Mouse (Mus musculus): Measurements from ENCODE around the gene Olfr1373. TPM values are rescaled to one million over a fixed set of nuclear protein-coding genes. Genes with fewer than 3 reads are reported as not detected.

Gene Olfr1373
- polyA plus RNA-seq, 1 experiment: not detected

- TF ChIP-seq CTCF (IDR thresholded peaks at IDR 0.05; ENCODE audit: low read depth, low read length): no peak
- TF ChIP-seq EP300 (IDR thresholded peaks at IDR 0.05; ENCODE audit: insufficient read depth, low read depth, low read length): no peak
- TF ChIP-seq POLR2A (IDR thresholded peaks at IDR 0.05; ENCODE audit: insufficient read depth, low read length): no peak
- no peaks in the 10 kb centered on the region for H3K27me3 ChIP-seq (ENCODE audit: control insufficient read depth, insufficient read depth, low read length, poor library complexity, severe bottlenecking)
- peak overlapping the region; percentile 36; the same call in 1 of the 2 replicates for H3K27ac ChIP-seq (ENCODE audit: insufficient read depth, low read length)
- no peaks in the 10 kb centered on the region for H3K9me3 ChIP-seq (replicated peaks; ENCODE audit: control insufficient read depth, insufficient read depth, low read length, poor library complexity, severe bottlenecking)
- no peak overlapping the region for H3K9ac ChIP-seq (ENCODE audit: low read depth, poor library complexity, severe bottlenecking)
- H3K36me3 ChIP-seq (ENCODE audit: control insufficient read depth, insufficient read depth, low read length, poor library complexity, severe bottlenecking): peaks cover 71% of the 10 kb centered on the region
- H3K4me3 ChIP-seq (ENCODE audit: low read depth, low read length): no peak overlapping the region
- H3K4me1 ChIP-seq (ENCODE audit: control insufficient read depth, insufficient read depth, low read length): no peaks in the 10 kb centered on the region
Measured at GRCm38 (mm10) chr11:52115479-52115878, 29.8 kb downstream of the Olfr1373 start.

DNA sequence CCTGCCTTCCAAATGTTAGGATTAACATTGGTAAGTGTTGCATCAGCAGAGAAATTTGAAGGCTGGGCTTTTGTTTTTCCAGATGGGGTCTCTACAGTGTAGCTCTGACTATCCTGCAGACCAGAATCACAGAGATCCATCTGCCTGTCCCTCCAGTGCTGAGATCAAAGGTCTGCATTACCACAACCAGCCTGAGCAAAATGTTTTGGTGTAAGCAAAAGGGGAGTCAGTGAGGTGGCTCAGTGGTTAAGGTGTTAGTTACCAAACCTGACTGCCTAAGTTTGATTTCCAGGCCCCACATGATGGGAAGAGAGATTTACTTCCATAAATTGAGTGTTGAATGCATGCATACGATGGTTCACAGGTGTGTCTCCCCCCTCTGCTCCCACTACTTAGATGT is 35.9 kb downstream of the Olfr1373 start:
- Histone ChIP-seq H3K4me3 (ENCODE audit: low read depth, low read length) (no peak overlapping the region), H3K36me3 (ENCODE audit: control insufficient read depth, insufficient read depth, low read length, poor library complexity, severe bottlenecking) (peaks cover 23% of the 10 kb centered on the region), H3K9ac (ENCODE audit: low read depth, poor library complexity, severe bottlenecking) (no peak overlapping the region), H3K27me3 (ENCODE audit: control insufficient read depth, insufficient read depth, low read length, poor library complexity, severe bottlenecking) (no peaks in the 10 kb centered on the region), H3K4me1 (ENCODE audit: control insufficient read depth, insufficient read depth, low read length) (no peaks in the 10 kb centered on the region), H3K27ac (ENCODE audit: insufficient read depth, low read length) (no peak overlapping the region), H3K9me3 (replicated peaks; ENCODE audit: control insufficient read depth, insufficient read depth, low read length, poor library complexity, severe bottlenecking) (no peaks in the 10 kb centered on the region)
- TF ChIP-seq EP300 (IDR thresholded peaks at IDR 0.05; ENCODE audit: insufficient read depth, low read depth, low read length) (no peak), CTCF (IDR thresholded peaks at IDR 0.05; ENCODE audit: low read depth, low read length) (no peak), POLR2A (IDR thresholded peaks at IDR 0.05; ENCODE audit: insufficient read depth, low read length) (no peak)

GRCm38 (mm10) chr11:52108796-52109195 is 36.5 kb downstream of the Olfr1373 start:
- no peak overlapping the region for H3K27ac ChIP-seq (ENCODE audit: insufficient read depth, low read length)
- H3K9me3 ChIP-seq (replicated peaks; ENCODE audit: control insufficient read depth, insufficient read depth, low read length, poor library complexity, severe bottlenecking): no peaks in the 10 kb centered on the region
- no peak overlapping the region for H3K4me3 ChIP-seq (ENCODE audit: low read depth, low read length)
- H3K36me3 ChIP-seq (ENCODE audit: control insufficient read depth, insufficient read depth, low read length, poor library complexity, severe bottlenecking): peaks cover 17% of the 10 kb centered on the region
- no peaks in the 10 kb centered on the region for H3K27me3 ChIP-seq (ENCODE audit: control insufficient read depth, insufficient read depth, low read length, poor library complexity, severe bottlenecking)
- H3K4me1 ChIP-seq (ENCODE audit: control insufficient read depth, insufficient read depth, low read length): no peaks in the 10 kb centered on the region
- TF ChIP-seq EP300 (IDR thresholded peaks at IDR 0.05; ENCODE audit: insufficient read depth, low read depth, low read length) (no peak), CTCF (IDR thresholded peaks at IDR 0.05; ENCODE audit: low read depth, low read length) (no peak), POLR2A (IDR thresholded peaks at IDR 0.05; ENCODE audit: insufficient read depth, low read length) (no peak)
- no peak overlapping the region for H3K9ac ChIP-seq (ENCODE audit: low read depth, poor library complexity, severe bottlenecking)

GRCm38 (mm10) chr11:52106438-52106837 is 38.9 kb downstream of the Olfr1373 start:
- H3K4me3 ChIP-seq (ENCODE audit: low read depth, low read length): no peak overlapping the region
- H3K36me3 ChIP-seq (ENCODE audit: control insufficient read depth, insufficient read depth, low read length, poor library complexity, severe bottlenecking): peaks cover 6% of the 10 kb centered on the region; the same call in 1 of the 2 replicates
- H3K27ac ChIP-seq (ENCODE audit: insufficient read depth, low read length): no peak overlapping the region
- H3K9ac ChIP-seq (ENCODE audit: low read depth, poor library complexity, severe bottlenecking): no peak overlapping the region
- no peaks in the 10 kb centered on the region for H3K27me3 ChIP-seq (ENCODE audit: control insufficient read depth, insufficient read depth, low read length, poor library complexity, severe bottlenecking)
- H3K4me1 ChIP-seq (ENCODE audit: control insufficient read depth, insufficient read depth, low read length): no peaks in the 10 kb centered on the region
- no peak for TF ChIP-seq EP300 (IDR thresholded peaks at IDR 0.05; ENCODE audit: insufficient read depth, low read depth, low read length)
- TF ChIP-seq CTCF (IDR thresholded peaks at IDR 0.05; ENCODE audit: low read depth, low read length): no peak
- TF ChIP-seq POLR2A (IDR thresholded peaks at IDR 0.05; ENCODE audit: insufficient read depth, low read length): no peak
- no peaks in the 10 kb centered on the region for H3K9me3 ChIP-seq (replicated peaks; ENCODE audit: control insufficient read depth, insufficient read depth, low read length, poor library complexity, severe bottlenecking)

- Histone ChIP-seq H3K4me1 (ENCODE audit: control insufficient read depth, insufficient read depth, low read length) (no peaks in the 10 kb centered on the region), H3K27ac (ENCODE audit: insufficient read depth, low read length) (no peak overlapping the region), H3K27me3 (ENCODE audit: control insufficient read depth, insufficient read depth, low read length, poor library complexity, severe bottlenecking) (no peaks in the 10 kb centered on the region), H3K4me3 (ENCODE audit: low read depth, low read length) (no peak overlapping the region), H3K9me3 (replicated peaks; ENCODE audit: control insufficient read depth, insufficient read depth, low read length, poor library complexity, severe bottlenecking) (no peaks in the 10 kb centered on the region), H3K36me3 (ENCODE audit: control insufficient read depth, insufficient read depth, low read length, poor library complexity, severe bottlenecking) (peaks cover 6% of the 10 kb centered on the region), H3K9ac (ENCODE audit: low read depth, poor library complexity, severe bottlenecking) (no peak overlapping the region)
- TF ChIP-seq CTCF (IDR thresholded peaks at IDR 0.05; ENCODE audit: low read depth, low read length) (no peak), EP300 (IDR thresholded peaks at IDR 0.05; ENCODE audit: insufficient read depth, low read depth, low read length) (no peak)
Measured at GRCm38 (mm10) chr11:52106037-52106436, 39.3 kb downstream of the Olfr1373 start.

- H3K9me3 ChIP-seq (replicated peaks; ENCODE audit: control insufficient read depth, insufficient read depth, low read length, poor library complexity, severe bottlenecking): no peaks in the 10 kb centered on the region
- H3K9ac ChIP-seq (ENCODE audit: low read depth, poor library complexity, severe bottlenecking): no peak overlapping the region
- H3K27me3 ChIP-seq (ENCODE audit: control insufficient read depth, insufficient read depth, low read length, poor library complexity, severe bottlenecking): no peaks in the 10 kb centered on the region
- H3K27ac ChIP-seq (ENCODE audit: insufficient read depth, low read length): no peak overlapping the region
- TF ChIP-seq POLR2A (IDR thresholded peaks at IDR 0.05; ENCODE audit: insufficient read depth, low read length): no peak
- TF ChIP-seq EP300 (IDR thresholded peaks at IDR 0.05; ENCODE audit: insufficient read depth, low read depth, low read length): no peak
- no peak for TF ChIP-seq CTCF (IDR thresholded peaks at IDR 0.05; ENCODE audit: low read depth, low read length)
- no peak overlapping the region for H3K4me3 ChIP-seq (ENCODE audit: low read depth, low read length)
- peaks cover 12% of the 10 kb centered on the region for H3K36me3 ChIP-seq (ENCODE audit: control insufficient read depth, insufficient read depth, low read length, poor library complexity, severe bottlenecking)
- H3K4me1 ChIP-seq (ENCODE audit: control insufficient read depth, insufficient read depth, low read length): no peaks in the 10 kb centered on the region
Measured at GRCm38 (mm10) chr11:52105503-52105902, 39.8 kb downstream of the Olfr1373 start.

Data from ES-Bruce4 (cell line).